Mouse (Mus musculus) adrenal gland, adult 8-10 months (tissue): ENCODE measurements around the gene Trmt11. TPM values are rescaled to one million over a fixed set of nuclear protein-coding genes. Genes with fewer than 3 reads are reported as not detected.
"Not testable (repeated sequence)": the region's sequence is repeated elsewhere in the genome, so short reads cannot be mapped to it uniquely, and the experiment has no call there.

Experiments used
- DNase-seq: peaks from one replicate; pipeline ENCODE4 v3.0.0; 2022
- total RNA-seq, 4 experiments: library from RNA; stranded (reverse); gene quantifications; 2 replicates each; pipeline ENCODE4 v1.2.4; 2022

The Trmt11 gene
- 10 to 100 TPM in 3 of 4 experiments, 1 to 10 TPM in 1; 8.0 to 14.6 (median 12.6) TPM for total RNA-seq

GRCm38 (mm10) chr10:30600542-30600966 is at the start of gene Trmt11:
Trmt11 (minus strand) TSS chr10:30600749.
- peak; percentile 88 for DNase-seq

- no peak for DNase-seq
Observed at GRCm38 (mm10) chr10:30647681-30648080, 47.1 kb upstream of the Trmt11 start.

- DNase-seq: no peak
Observed at GRCm38 (mm10) chr10:30638216-30638615, 37.7 kb upstream of the Trmt11 start.

- not testable (repeated sequence) for DNase-seq
Observed at GRCm38 (mm10) chr10:30636474-30637154, 36.1 kb upstream of the Trmt11 start.

- DNase-seq: no peak
Observed at GRCm38 (mm10) chr10:30632718-30633117, 32.2 kb upstream of the Trmt11 start.

- no peak for DNase-seq
Observed at GRCm38 (mm10) chr10:30629977-30630376, 29.4 kb upstream of the Trmt11 start.

GRCm38 (mm10) chr10:30629513-30629912 is 29.0 kb upstream of the Trmt11 start, which contains the start of gene Hint3:
Hint3 (minus strand) TSS chr10:30629632.
- no peak for DNase-seq

GRCm38 (mm10) chr10:30628444-30628843 is 27.9 kb upstream of the Trmt11 start:
- not testable (repeated sequence) for DNase-seq

- no peak for DNase-seq
Observed at GRCm38 (mm10) chr10:30627548-30627947, 27.0 kb upstream of the Trmt11 start.

GRCm38 (mm10) chr10:30624161-30625019 is 23.8 kb upstream of the Trmt11 start:
- DNase-seq: no peak

GRCm38 (mm10) chr10:30622928-30623327 is 22.4 kb upstream of the Trmt11 start:
- no peak for DNase-seq

GRCm38 (mm10) chr10:30618918-30619210 is 18.3 kb upstream of the Trmt11 start:
- DNase-seq: no peak

GRCm38 (mm10) chr10:30618091-30618917 is 17.8 kb upstream of the Trmt11 start:
- peak; percentile 99 for DNase-seq

- DNase-seq: no peak
Observed at GRCm38 (mm10) chr10:30613039-30613438, 12.5 kb upstream of the Trmt11 start.

- no peak for DNase-seq
Observed at GRCm38 (mm10) chr10:30609614-30610013, 9.1 kb upstream of the Trmt11 start.

- DNase-seq: no peak
Observed at GRCm38 (mm10) chr10:30608109-30608508, 7.6 kb upstream of the Trmt11 start.

- DNase-seq: peak; percentile 21
Observed at GRCm38 (mm10) chr10:30600094-30600534, 435 bp downstream of the Trmt11 start.

- no peak for DNase-seq
Observed at GRCm38 (mm10) chr10:30587037-30587436, 13.5 kb downstream of the Trmt11 start.

- no peak for DNase-seq
Observed at GRCm38 (mm10) chr10:30585691-30586090, 14.9 kb downstream of the Trmt11 start.

GRCm38 (mm10) chr10:30577670-30578280 is 22.8 kb downstream of the Trmt11 start:
- no peak for DNase-seq

GRCm38 (mm10) chr10:30566364-30566763 is 34.2 kb downstream of the Trmt11 start:
- DNase-seq: no peak

GRCm38 (mm10) chr10:30564651-30565050 is 35.9 kb downstream of the Trmt11 start:
- DNase-seq: no peak
